18 mouse cellular contexts compared by ENCODE assay signal in genomic region chr16:45242700-45243099, GRCm38 (mm10). TPM values are rescaled to one million over a fixed set of nuclear protein-coding genes. Genes with fewer than 3 reads are reported as not detected.
"Had no signal": no experiment of that assay in that cellular context is flagged by ENCODE, and none has a peak within 500 bp of the region (broad histone marks: within the 10 kb centered on the region; RNA-seq: fewer than 3 reads in every experiment).

No protein-coding gene starts in this region.

- H3K4me2 ChIP-seq: limb, embryonic 12.5 days; liver, embryonic 11.5 days; liver, embryonic 15.5 days; midbrain, embryonic 12.5 days; neural tube, embryonic 15.5 days had no signal

- H3K9ac ChIP-seq: limb, embryonic 12.5 days; liver, embryonic 15.5 days; midbrain, embryonic 12.5 days; neural tube, embryonic 15.5 days had no signal

- H3K36me3 ChIP-seq: limb, embryonic 12.5 days; liver, embryonic 15.5 days; midbrain, embryonic 12.5 days; neural tube, embryonic 15.5 days had no signal

- H3K27ac ChIP-seq: limb, embryonic 12.5 days; liver, embryonic 15.5 days; macrophage; midbrain, embryonic 12.5 days; neural tube, embryonic 15.5 days had no signal

- DNase-seq: kidney, adult 18-20 months; kidney, postnatal 10 days; lung, adult 2 months; lung, postnatal 14 days; right cerebral cortex, postnatal 4 days; spleen, adult 18-20 months; thymus, adult 18-20 months; thymus, postnatal 14 days had no signal

- H3K4me3 ChIP-seq: limb, embryonic 12.5 days; liver, embryonic 15.5 days; megakaryocyte, embryonic 14.5 days; midbrain, embryonic 12.5 days; neural tube, embryonic 15.5 days had no signal

- H3K9me3 ChIP-seq: limb, embryonic 12.5 days; liver, embryonic 15.5 days; megakaryocyte, embryonic 14.5 days; midbrain, embryonic 12.5 days; neural tube, embryonic 15.5 days had no signal

- H3K4me1 ChIP-seq: limb, embryonic 12.5 days; liver, embryonic 15.5 days; megakaryocyte, embryonic 14.5 days; neural tube, embryonic 15.5 days had no signal

- H3K27me3 ChIP-seq: limb, embryonic 12.5 days; liver, embryonic 15.5 days; megakaryocyte, embryonic 14.5 days; midbrain, embryonic 12.5 days; neural tube, embryonic 15.5 days had no signal

RNA-seq across cellular contexts. Expression of gene Btla, which starts 18.6 kb away (rescaled TPM):
- total RNA-seq: midbrain, postnatal 0 days had no signal
- polyA plus RNA-seq: kidney, embryonic 14.5 days; stomach, embryonic 14.5 days had no signal
